Mouse (Mus musculus) heart, embryonic 14.5 days (tissue): Measurements from ENCODE around the gene Cgref1. TPM values are rescaled to one million over a fixed set of nuclear protein-coding genes. Genes with fewer than 3 reads are reported as not detected.

Source experiments
- ATAC-seq: fragments of 200-750 bp; cut with Nextera tagmentation; 2 replicates; pipeline ENCODE4 v1.8.0; 2017; ENCODE audit warnings: low read depth, moderate TSS enrichment; ENCODE audit not compliant: insufficient number of reproducible peaks, insufficient read depth, low FRiP score
- H3K27ac ChIP-seq, 2 experiments: fragments of 200-500 bp in 1 of 2; fragments of 300-500 bp in 1 of 2; sonication (generic) in 1 of 2; replicated peaks in 1 of 2; 2 replicates each; pipeline ENCODE4 v1.5.1; 2012 to 2014; ENCODE audit warnings: low read depth in 2 of 2, low read length in 2 of 2, control low read depth in 1 of 2, mild to moderate bottlenecking in 1 of 2, mixed read lengths in 1 of 2; ENCODE audit not compliant: control insufficient read depth in 1 of 2, insufficient read depth in 1 of 2
- H3K27me3 ChIP-seq: fragments of 300-500 bp; sonication (generic); 2 replicates; pipeline ENCODE4 v1.6.1; 2014; ENCODE audit warnings: mild to moderate bottlenecking, low read length, control low read depth; ENCODE audit not compliant: control insufficient read depth, insufficient read depth
- H3K36me3 ChIP-seq: fragments of 300-500 bp; sonication (generic); 2 replicates; pipeline ENCODE4 v1.6.1; 2014; ENCODE audit warnings: mild to moderate bottlenecking, control low read depth, low read length, mixed read lengths; ENCODE audit not compliant: control insufficient read depth, insufficient read depth
- H3K4me1 ChIP-seq, 2 experiments: fragments of 200-500 bp in 1 of 2; fragments of 300-500 bp in 1 of 2; sonication (generic) in 1 of 2; 2 replicates each; pipeline ENCODE4 v1.6.1; 2012 to 2014; ENCODE audit warnings: low read length in 2 of 2, control low read depth in 1 of 2, mixed read lengths in 1 of 2; ENCODE audit not compliant: control insufficient read depth in 2 of 2, insufficient read depth in 2 of 2
- H3K4me2 ChIP-seq: fragments of 300-500 bp; sonication (generic); 2 replicates; pipeline ENCODE4 v1.6.1; 2014; ENCODE audit warnings: mild to moderate bottlenecking, low read length
- H3K4me3 ChIP-seq, 2 experiments: fragments of 200-500 bp in 1 of 2; fragments of 300-500 bp in 1 of 2; sonication (generic) in 1 of 2; 2 replicates each; pipeline ENCODE4 v1.5.1; 2012 to 2014; ENCODE audit warnings: low read length in 2 of 2, mild to moderate bottlenecking in 2 of 2, control low read depth in 1 of 2, low read depth in 1 of 2, moderate library complexity in 1 of 2; ENCODE audit not compliant: control insufficient read depth in 1 of 2, insufficient read depth in 1 of 2
- H3K9ac ChIP-seq: fragments of 300-500 bp; sonication (generic); 2 replicates; pipeline ENCODE4 v1.6.1; 2014; ENCODE audit warnings: mild to moderate bottlenecking, low read length
- H3K9me3 ChIP-seq: fragments of 300-500 bp; sonication (generic); 2 replicates; pipeline ENCODE4 v1.6.1; 2016; ENCODE audit warnings: low read length, control low read depth; ENCODE audit not compliant: control insufficient read depth
- WGBS: fragments of 180-500 bp; shearing (Covaris S2); extraction: QIAGEN DNeasy Blood & Tissue Kit; methylation state at CpG from one replicate; pipeline ENCODE4 v1.1.7; 2014; 5-methylcytosine and 5-hydroxymethylcytosine counted together
- polyA plus RNA-seq: library from polyadenylated mRNA; unstranded; fragments of >200 nt; fragmentation: Nextera tagmentation; extraction: Ambion mirVana; gene quantifications from 2 replicates; pipeline ENCODE4 v1.2.1, GENCODE M21; 2014

Gene Cgref1
- polyA plus RNA-seq, 1 experiment from 2014 or later, result 3.8 TPM

GRCm38 (mm10) chr5:30966189-30966588 is 20.8 kb upstream of the Cgref1 start:
- H3K36me3 ChIP-seq, result no peaks in the 10 kb centered on the region
- H3K9ac ChIP-seq, result no peak overlapping the region
- no peak overlapping the region for H3K27ac ChIP-seq
- no peak overlapping the region for H3K4me3 ChIP-seq
- WGBS, result 85% methylated on average over 4 of the region's 4 CpGs
- no peaks in the 10 kb centered on the region for H3K27me3 ChIP-seq
- no peaks in the 10 kb centered on the region for H3K9me3 ChIP-seq
- ATAC-seq, result no peak
- no peaks in the 10 kb centered on the region for H3K4me1 ChIP-seq
- H3K4me2 ChIP-seq, result no peak overlapping the region

- WGBS, result 71% methylated on average over 3 of the region's 3 CpGs
- no peak overlapping the region for H3K4me3 ChIP-seq
- no peak overlapping the region for H3K9ac ChIP-seq
- ATAC-seq, result no peak
- no peak overlapping the region for H3K27ac ChIP-seq
- no peaks in the 10 kb centered on the region for H3K9me3 ChIP-seq
- H3K27me3 ChIP-seq, result no peaks in the 10 kb centered on the region
- H3K4me2 ChIP-seq, result no peak overlapping the region
- peaks cover 4 to 7% of the 10 kb centered on the region in 2 experiments for H3K4me1 ChIP-seq
- H3K36me3 ChIP-seq, result peaks cover under 1% of the 10 kb centered on the region; the same call in 1 of the 2 replicates
Measured at GRCm38 (mm10) chr5:30963916-30964315, 18.5 kb upstream of the Cgref1 start.

- no peak overlapping the region for H3K9ac ChIP-seq
- no peak overlapping the region for H3K4me3 ChIP-seq
- peaks cover 16% of the 10 kb centered on the region for H3K36me3 ChIP-seq
- no peaks in the 10 kb centered on the region for H3K9me3 ChIP-seq
- H3K27me3 ChIP-seq, result no peaks in the 10 kb centered on the region
- H3K27ac ChIP-seq, result no peak overlapping the region
- H3K4me1 ChIP-seq, result peaks cover 6 to 18% of the 10 kb centered on the region in 2 experiments
- ATAC-seq, result no peak
- WGBS, result 47% methylated on average over 10 of the region's 10 CpGs
- no peak overlapping the region for H3K4me2 ChIP-seq
Measured at GRCm38 (mm10) chr5:30961545-30962505, 16.4 kb upstream of the Cgref1 start.

- Histone ChIP-seq H3K27ac (0 out of 4 replicates have a peak overlapping the region, but pooled peaks of 1 of the 2 experiments have one; percentile 30), H3K9ac (no peak overlapping the region), H3K4me2 (peak overlapping the region; percentile 93), H3K36me3 (peaks cover 20% of the 10 kb centered on the region), H3K27me3 (no peaks in the 10 kb centered on the region), H3K9me3 (no peaks in the 10 kb centered on the region), H3K4me3 (peak overlapping the region in 1 of 2 experiments; percentile 86; a peak in 1 of 4 replicates), H3K4me1 (peaks cover 6 to 18% of the 10 kb centered on the region in 2 experiments)
- WGBS, result 87% methylated on average over 2 of the region's 2 CpGs
- ATAC-seq, result no peak
Measured at GRCm38 (mm10) chr5:30960814-30961213, 15.4 kb upstream of the Cgref1 start.

GRCm38 (mm10) chr5:30959966-30960501 is 14.6 kb upstream of the Cgref1 start, which contains the start of gene Preb:
TSS of gene Preb (minus strand) at chr5:30960361.
- H3K9ac ChIP-seq, result peak within 1 kb of the TSS; percentile 94
- under 1% methylated on average over 56 of the region's 56 CpGs for WGBS
- H3K27me3 ChIP-seq, result no peaks in the 10 kb centered on the region
- peak within 1 kb of the TSS; percentile 84 to 86 for H3K27ac ChIP-seq
- peak within 1 kb of the TSS; percentile 84 to 86 for H3K4me3 ChIP-seq
- peak; percentile 94 for ATAC-seq
- H3K4me2 ChIP-seq, result peak within 1 kb of the TSS; percentile 93
- no peaks in the 10 kb centered on the region for H3K9me3 ChIP-seq
- H3K36me3 ChIP-seq, result peaks cover 28% of the 10 kb centered on the region
- H3K4me1 ChIP-seq, result peaks cover 6 to 18% of the 10 kb centered on the region in 2 experiments

GRCm38 (mm10) chr5:30959198-30959854 is 13.9 kb upstream of the Cgref1 start:
- ATAC-seq, result no peak

GRCm38 (mm10) chr5:30957891-30958290 is 12.5 kb upstream of the Cgref1 start:
- Histone ChIP-seq H3K36me3 (peaks cover 49% of the 10 kb centered on the region), H3K9ac (no peak overlapping the region), H3K4me1 (peaks cover 6 to 18% of the 10 kb centered on the region in 2 experiments), H3K4me2 (no peak overlapping the region), H3K4me3 (no peak overlapping the region), H3K27me3 (no peaks in the 10 kb centered on the region), H3K27ac (no peak overlapping the region), H3K9me3 (no peaks in the 10 kb centered on the region)
- no peak for ATAC-seq
- 95% methylated on average over 6 of the region's 6 CpGs for WGBS

More at GRCm38 (mm10) chr5:30959198-30959854, 13.9 kb upstream of the Cgref1 start:
- WGBS, result 30% methylated on average over 19 of the region's 19 CpGs
- Histone ChIP-seq H3K9ac (peak overlapping the region; percentile 94), H3K27ac (peak overlapping the region; percentile 84 to 86; a peak in 3 of 4 replicates), H3K4me1 (peaks cover 6 to 18% of the 10 kb centered on the region in 2 experiments), H3K9me3 (no peaks in the 10 kb centered on the region), H3K4me2 (peak overlapping the region; percentile 93), H3K27me3 (no peaks in the 10 kb centered on the region), H3K36me3 (peaks cover 35% of the 10 kb centered on the region), H3K4me3 (peak overlapping the region; percentile 84 to 86)
